Mouse (Mus musculus): Measurements from ENCODE around the gene Chn2. TPM values are rescaled to one million over a fixed set of nuclear protein-coding genes. Genes with fewer than 3 reads are reported as not detected.

Gene Chn2
- polyA plus RNA-seq, 1 experiment from 2014 or later: 42.0 TPM

- Histone ChIP-seq H3K36me3 (ENCODE audit: control insufficient read depth, insufficient read depth) (no peaks in the 10 kb centered on the region), H3K4me1 (replicated peaks; ENCODE audit: control insufficient read depth, insufficient read depth, low read length) (peaks cover 15% of the 10 kb centered on the region), H3K4me3 (replicated peaks; ENCODE audit: low read length) (peak within 1 kb of the TSS; percentile 61), H3K9ac (replicated peaks; ENCODE audit: low read depth, low read length) (peak within 1 kb of the TSS; percentile 53), H3K9me3 (ENCODE audit: control insufficient read depth, low read length) (no peaks in the 10 kb centered on the region), H3K27me3 (replicated peaks; ENCODE audit: control insufficient read depth, insufficient read depth, low read length) (peaks cover 14% of the 10 kb centered on the region), H3K27ac (ENCODE audit: low read length) (no peak within 1 kb of the TSS), H3K4me2 (ENCODE audit: low read length) (peak within 1 kb of the TSS; percentile 96)
- WGBS: 62% methylated on average over 3 of the region's 3 CpGs
- no peak for ATAC-seq
These were observed 286.0 kb downstream of the Chn2 start, which contains the start of gene Prr15 for GRCm38 (mm10) chr6:54325246-54325885. Gene Prr15 (plus strand): TSS chr6:54325835.

DNA sequence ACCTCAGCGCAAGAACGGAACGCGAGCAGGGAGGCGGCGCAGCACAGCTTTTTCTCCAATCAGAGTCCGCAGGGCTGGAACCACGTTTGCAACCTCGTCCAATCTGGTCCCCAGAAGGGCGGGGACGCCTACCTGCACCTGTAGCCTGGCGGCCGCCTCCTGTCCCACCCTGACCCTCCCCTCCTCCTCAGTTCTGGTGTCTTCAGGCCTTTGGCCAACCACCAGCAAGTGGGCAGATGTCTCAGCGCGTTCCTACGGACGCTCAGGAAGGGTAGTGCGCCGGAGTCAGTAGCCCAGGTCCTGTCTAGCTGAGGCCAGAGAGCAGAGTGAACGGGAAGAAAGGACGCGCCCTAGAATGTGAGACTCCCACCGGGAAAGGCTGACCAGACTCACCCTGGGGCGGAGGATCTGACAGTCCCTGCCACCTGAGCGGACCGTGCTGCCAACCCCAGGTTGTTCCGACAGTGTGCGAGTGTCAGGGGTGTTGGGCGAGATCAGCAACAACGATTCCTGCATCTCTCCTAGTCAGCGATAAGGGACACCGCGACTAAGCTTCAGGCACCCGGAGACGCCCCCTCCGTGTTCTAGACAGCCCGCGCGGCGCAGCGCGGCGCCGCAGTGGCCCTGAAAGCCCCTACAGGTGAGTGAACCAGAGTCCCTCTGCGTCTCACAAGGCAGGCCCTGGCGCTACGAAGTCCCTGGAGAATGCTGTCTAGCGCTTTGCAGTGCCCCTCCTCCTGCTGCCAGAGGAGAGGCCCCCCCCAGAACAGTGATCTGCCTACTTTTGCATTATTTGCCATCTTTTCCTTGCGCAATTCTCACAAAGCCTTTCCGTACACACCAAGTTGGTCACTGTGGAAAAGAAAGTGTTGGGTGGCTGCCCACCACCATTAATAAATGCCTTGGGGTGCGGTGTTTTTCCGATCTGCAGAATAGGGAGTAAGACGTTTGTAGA, 287.6 kb downstream of the Chn2 start:
- peak overlapping the region; percentile 96 for H3K4me2 ChIP-seq (ENCODE audit: low read length)
- H3K4me1 ChIP-seq (replicated peaks; ENCODE audit: control insufficient read depth, insufficient read depth, low read length): peaks cover 24% of the 10 kb centered on the region
- peak overlapping the region; percentile 61 for H3K4me3 ChIP-seq (replicated peaks; ENCODE audit: low read length)
- H3K27ac ChIP-seq (ENCODE audit: low read length): no peak overlapping the region
- H3K9ac ChIP-seq (replicated peaks; ENCODE audit: low read depth, low read length): peak overlapping the region; percentile 53
- WGBS: under 1% methylated on average over 53 of the region's 53 CpGs
- peaks cover 19% of the 10 kb centered on the region for H3K27me3 ChIP-seq (replicated peaks; ENCODE audit: control insufficient read depth, insufficient read depth, low read length)
- H3K36me3 ChIP-seq (ENCODE audit: control insufficient read depth, insufficient read depth): no peaks in the 10 kb centered on the region
- no peaks in the 10 kb centered on the region for H3K9me3 ChIP-seq (ENCODE audit: control insufficient read depth, low read length)
- ATAC-seq: peak; percentile 85

GRCm38 (mm10) chr6:54327626-54328003, 288.3 kb downstream of the Chn2 start:
- H3K27me3 ChIP-seq (replicated peaks; ENCODE audit: control insufficient read depth, insufficient read depth, low read length): peaks cover 19% of the 10 kb centered on the region
- H3K27ac ChIP-seq (ENCODE audit: low read length): no peak overlapping the region
- H3K9me3 ChIP-seq (ENCODE audit: control insufficient read depth, low read length): no peaks in the 10 kb centered on the region
- peak overlapping the region; percentile 96 for H3K4me2 ChIP-seq (ENCODE audit: low read length)
- no peak for ATAC-seq
- H3K36me3 ChIP-seq (ENCODE audit: control insufficient read depth, insufficient read depth): no peaks in the 10 kb centered on the region
- 0% methylated on average over 28 of the region's 28 CpGs for WGBS
- peak overlapping the region; percentile 18 for H3K9ac ChIP-seq (replicated peaks; ENCODE audit: low read depth, low read length)
- peaks cover 30% of the 10 kb centered on the region for H3K4me1 ChIP-seq (replicated peaks; ENCODE audit: control insufficient read depth, insufficient read depth, low read length)
- peak overlapping the region; percentile 61 for H3K4me3 ChIP-seq (replicated peaks; ENCODE audit: low read length)

DNA sequence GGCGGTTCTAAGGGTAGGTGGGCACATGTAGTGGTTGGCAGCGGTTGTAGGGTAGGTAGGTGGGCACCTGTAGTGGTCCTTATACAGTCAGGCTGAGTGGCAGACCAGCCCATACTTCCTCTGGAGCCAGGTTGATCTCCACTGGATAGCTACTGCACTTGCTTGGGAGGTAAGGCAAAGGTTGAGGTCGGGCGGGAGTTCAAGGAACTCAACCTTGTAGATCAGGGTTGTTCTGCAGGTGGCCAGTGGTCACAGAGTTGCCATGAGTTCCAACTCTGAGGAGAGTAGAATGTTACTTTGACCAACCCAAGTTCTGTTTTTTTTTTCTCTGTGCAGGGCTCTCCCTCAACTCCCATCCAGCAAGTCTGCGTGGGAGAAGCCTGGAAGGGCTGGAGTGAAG, 289.4 kb downstream of the Chn2 start:
- peaks cover 19% of the 10 kb centered on the region for H3K27me3 ChIP-seq (replicated peaks; ENCODE audit: control insufficient read depth, insufficient read depth, low read length)
- no peak for ATAC-seq

DNA sequence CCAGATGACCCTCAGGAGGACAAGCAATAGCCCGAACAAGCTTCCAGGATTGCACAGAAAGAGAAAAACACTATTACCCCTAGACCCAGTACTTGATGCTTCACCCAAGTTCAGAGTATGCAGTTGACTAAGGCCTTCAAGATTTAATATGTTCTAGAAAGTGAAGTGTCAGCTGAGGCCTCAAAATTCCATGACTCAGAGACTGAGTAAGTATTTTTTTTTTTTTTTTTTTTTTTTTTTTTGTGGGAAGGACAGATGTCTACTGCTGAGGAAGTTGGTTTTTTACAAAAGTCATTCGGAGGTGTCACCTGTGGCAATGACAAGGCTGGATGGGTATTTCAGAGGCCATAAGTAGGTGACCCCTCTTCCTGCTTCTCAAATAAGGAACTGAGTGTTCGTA, 290.2 kb downstream of the Chn2 start:
- no peak for ATAC-seq
- 89% methylated on average over 3 of the region's 3 CpGs for WGBS
- Histone ChIP-seq H3K4me1 (replicated peaks; ENCODE audit: control insufficient read depth, insufficient read depth, low read length) (peaks cover 39% of the 10 kb centered on the region), H3K4me2 (ENCODE audit: low read length) (no peak overlapping the region), H3K27me3 (replicated peaks; ENCODE audit: control insufficient read depth, insufficient read depth, low read length) (peaks cover 19% of the 10 kb centered on the region), H3K36me3 (ENCODE audit: control insufficient read depth, insufficient read depth) (no peaks in the 10 kb centered on the region), H3K4me3 (replicated peaks; ENCODE audit: low read length) (no peak overlapping the region), H3K9me3 (ENCODE audit: control insufficient read depth, low read length) (no peaks in the 10 kb centered on the region), H3K27ac (ENCODE audit: low read length) (no peak overlapping the region), H3K9ac (replicated peaks; ENCODE audit: low read depth, low read length) (no peak overlapping the region)

More for the DNA sequence above, 289.4 kb downstream of the Chn2 start:
- H3K9ac ChIP-seq (replicated peaks; ENCODE audit: low read depth, low read length): no peak overlapping the region
- no peak overlapping the region for H3K4me2 ChIP-seq (ENCODE audit: low read length)
- H3K4me1 ChIP-seq (replicated peaks; ENCODE audit: control insufficient read depth, insufficient read depth, low read length): peaks cover 35% of the 10 kb centered on the region
- H3K4me3 ChIP-seq (replicated peaks; ENCODE audit: low read length): no peak overlapping the region
- WGBS: 92% methylated on average over 5 of the region's 5 CpGs
- no peaks in the 10 kb centered on the region for H3K36me3 ChIP-seq (ENCODE audit: control insufficient read depth, insufficient read depth)
- H3K9me3 ChIP-seq (ENCODE audit: control insufficient read depth, low read length): no peaks in the 10 kb centered on the region
- no peak overlapping the region for H3K27ac ChIP-seq (ENCODE audit: low read length)

- 35% methylated on average over 10 of the region's 10 CpGs for WGBS
- Histone ChIP-seq H3K36me3 (ENCODE audit: control insufficient read depth, insufficient read depth) (no peaks in the 10 kb centered on the region), H3K27me3 (replicated peaks; ENCODE audit: control insufficient read depth, insufficient read depth, low read length) (peaks cover 19% of the 10 kb centered on the region), H3K4me2 (ENCODE audit: low read length) (no peak overlapping the region), H3K9ac (replicated peaks; ENCODE audit: low read depth, low read length) (no peak overlapping the region), H3K4me3 (replicated peaks; ENCODE audit: low read length) (no peak overlapping the region), H3K9me3 (ENCODE audit: control insufficient read depth, low read length) (no peaks in the 10 kb centered on the region), H3K4me1 (replicated peaks; ENCODE audit: control insufficient read depth, insufficient read depth, low read length) (peaks cover 39% of the 10 kb centered on the region), H3K27ac (ENCODE audit: low read length) (no peak overlapping the region)
- ATAC-seq: no peak
These were observed 290.8 kb downstream of the Chn2 start for GRCm38 (mm10) chr6:54330166-54330565.

GRCm38 (mm10) chr6:54331765-54332164, 292.4 kb downstream of the Chn2 start:
- peak; percentile 91 for ATAC-seq
- Histone ChIP-seq H3K9me3 (ENCODE audit: control insufficient read depth, low read length) (no peaks in the 10 kb centered on the region), H3K4me2 (ENCODE audit: low read length) (peak overlapping the region; percentile 6; the same call in 1 of the 2 replicates), H3K36me3 (ENCODE audit: control insufficient read depth, insufficient read depth) (no peaks in the 10 kb centered on the region), H3K9ac (replicated peaks; ENCODE audit: low read depth, low read length) (no peak overlapping the region), H3K4me3 (replicated peaks; ENCODE audit: low read length) (no peak overlapping the region), H3K4me1 (replicated peaks; ENCODE audit: control insufficient read depth, insufficient read depth, low read length) (peaks cover 37% of the 10 kb centered on the region), H3K27ac (ENCODE audit: low read length) (peak overlapping the region; percentile 15; the same call in 1 of the 2 replicates), H3K27me3 (replicated peaks; ENCODE audit: control insufficient read depth, insufficient read depth, low read length) (peaks cover 16% of the 10 kb centered on the region)
- WGBS: 9% methylated on average over 10 of the region's 10 CpGs

DNA sequence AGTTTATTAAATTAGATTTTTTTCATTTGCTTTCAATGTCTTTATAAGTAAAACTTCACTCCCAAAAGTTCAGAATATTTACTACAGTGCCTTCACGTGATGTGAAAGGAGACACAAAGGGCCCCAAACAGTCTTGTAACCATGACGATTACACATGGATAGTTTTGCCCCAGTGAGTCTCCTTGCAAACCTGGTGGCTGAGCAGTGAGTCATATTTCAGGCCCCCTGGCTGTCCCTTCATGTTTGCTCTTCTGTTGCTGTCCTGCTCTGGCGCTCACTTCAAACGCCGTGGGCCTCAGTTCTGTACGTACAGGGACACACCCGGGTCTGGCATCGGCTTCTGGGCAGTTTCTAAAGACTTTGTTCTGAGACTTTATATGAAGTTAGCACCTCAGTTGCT, 292.8 kb downstream of the Chn2 start:
- no peak overlapping the region for H3K9ac ChIP-seq (replicated peaks; ENCODE audit: low read depth, low read length)
- WGBS: 19% methylated on average over 8 of the region's 8 CpGs
- peak overlapping the region; percentile 61; the same call in 1 of the 2 replicates for H3K27ac ChIP-seq (ENCODE audit: low read length)

GRCm38 (mm10) chr6:54333116-54333651, 293.8 kb downstream of the Chn2 start:
- Histone ChIP-seq H3K9me3 (ENCODE audit: control insufficient read depth, low read length) (no peaks in the 10 kb centered on the region), H3K9ac (replicated peaks; ENCODE audit: low read depth, low read length) (no peak overlapping the region), H3K36me3 (ENCODE audit: control insufficient read depth, insufficient read depth) (no peaks in the 10 kb centered on the region), H3K27ac (ENCODE audit: low read length) (no peak overlapping the region), H3K4me3 (replicated peaks; ENCODE audit: low read length) (no peak overlapping the region), H3K4me1 (replicated peaks; ENCODE audit: control insufficient read depth, insufficient read depth, low read length) (peaks cover 23% of the 10 kb centered on the region), H3K27me3 (replicated peaks; ENCODE audit: control insufficient read depth, insufficient read depth, low read length) (0 out of 2 replicates have a peak, but pooled peaks cover 10% of the 10 kb centered on the region), H3K4me2 (ENCODE audit: low read length) (no peak overlapping the region)
- 58% methylated on average over 11 of the region's 11 CpGs for WGBS
- no peak for ATAC-seq

More for the DNA sequence above, 292.8 kb downstream of the Chn2 start:
- no peaks in the 10 kb centered on the region for H3K36me3 ChIP-seq (ENCODE audit: control insufficient read depth, insufficient read depth)
- ATAC-seq: peak; percentile 32
- no peak overlapping the region for H3K4me3 ChIP-seq (replicated peaks; ENCODE audit: low read length)
- peaks cover 33% of the 10 kb centered on the region for H3K4me1 ChIP-seq (replicated peaks; ENCODE audit: control insufficient read depth, insufficient read depth, low read length)
- peaks cover 16% of the 10 kb centered on the region for H3K27me3 ChIP-seq (replicated peaks; ENCODE audit: control insufficient read depth, insufficient read depth, low read length)
- H3K4me2 ChIP-seq (ENCODE audit: low read length): peak overlapping the region; percentile 19
- H3K9me3 ChIP-seq (ENCODE audit: control insufficient read depth, low read length): no peaks in the 10 kb centered on the region
